Mouse (Mus musculus) regulatory T cell (primary cell): ENCODE measurements around the gene Slc6a9.

Experiments
- in situ Hi-C: fragments of 300-600 bp; cut with MboI, MseI; formaldehyde crosslinking; loops from one replicate; pipeline ENCODE4 v1.15.1; 2025; ENCODE audit warnings: high pct_unique_total_duplicates

Gene Slc6a9

DNA sequence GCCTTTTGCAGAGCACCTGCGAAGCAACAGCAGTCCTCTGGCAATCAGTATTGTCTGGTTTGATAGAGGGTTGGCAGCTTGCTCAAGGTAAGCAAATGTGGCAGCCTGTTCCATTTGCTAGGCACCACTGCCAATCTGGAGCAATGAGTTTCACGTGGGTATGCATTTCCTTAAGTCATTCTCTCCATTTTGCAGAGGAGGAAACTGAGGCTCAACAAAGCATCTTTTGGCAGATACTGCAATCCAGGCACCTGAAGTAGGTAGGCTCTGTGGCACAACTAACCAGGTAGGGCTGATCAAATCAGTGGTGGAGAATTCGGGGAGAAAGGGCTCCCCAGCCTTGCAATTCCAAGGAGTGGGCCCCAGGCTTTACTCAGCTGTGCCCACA is at the start of gene Slc6a9:
Gene Slc6a9, plus strand, starts transcription at position 50 of the 388 bp plus-strand sequence.
- in situ Hi-C loops: no loop called here

GRCm38 (mm10) chr4:117786963-117787362 is 47.3 kb upstream of the Slc6a9 start:
- in situ Hi-C loops: no loop called here

DNA sequence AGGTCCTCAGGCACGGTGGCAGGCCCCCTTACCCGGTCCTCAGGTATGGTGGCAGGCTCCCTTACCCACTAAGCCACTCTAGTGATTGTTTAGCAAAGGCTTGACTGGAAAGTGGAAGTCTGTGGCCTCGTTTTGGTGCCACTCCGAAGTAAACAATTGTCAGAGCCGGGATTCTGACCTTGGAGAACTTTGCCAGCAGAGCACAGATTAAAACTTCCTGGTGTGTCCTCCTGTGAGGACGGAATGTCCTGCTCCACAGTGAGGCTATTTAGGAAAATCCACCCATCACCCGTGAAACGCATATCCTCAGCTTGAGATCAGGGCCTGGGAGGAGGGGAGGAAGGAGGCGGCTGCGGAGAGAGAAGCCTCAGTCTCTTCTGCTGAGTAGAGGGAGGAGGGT is 46.0 kb upstream of the Slc6a9 start:
- in situ Hi-C loops: no loop called here

- in situ Hi-C loops: loop anchor here (10.0 kb wide), 1 partner anchor 1015 kb away; no protein-coding TSS in a partner anchor
Measured at GRCm38 (mm10) chr4:117799904-117800303, 34.4 kb upstream of the Slc6a9 start.

DNA sequence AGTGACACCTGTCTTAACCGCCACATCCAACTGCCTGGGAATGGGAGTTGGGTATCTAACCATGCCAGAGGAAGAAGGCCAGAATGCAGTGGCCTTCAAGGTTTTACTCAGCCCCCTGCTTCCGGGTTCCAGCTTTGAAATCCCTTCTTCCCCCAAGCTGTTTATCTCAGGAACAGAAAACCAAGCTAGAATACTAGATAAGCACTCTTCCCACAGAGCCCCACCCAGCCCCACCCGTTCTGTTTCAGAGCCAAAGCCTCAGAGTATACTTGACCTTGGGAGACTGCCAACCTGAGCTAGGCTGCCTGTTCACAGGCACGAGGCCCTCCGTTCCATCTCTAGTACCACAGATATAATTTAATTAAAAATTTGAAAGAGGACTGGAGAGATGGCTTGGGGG is 27.3 kb upstream of the Slc6a9 start:
- in situ Hi-C loops: no loop called here

- in situ Hi-C loops: no loop called here
Measured at GRCm38 (mm10) chr4:117810933-117811332, 23.4 kb upstream of the Slc6a9 start.

DNA sequence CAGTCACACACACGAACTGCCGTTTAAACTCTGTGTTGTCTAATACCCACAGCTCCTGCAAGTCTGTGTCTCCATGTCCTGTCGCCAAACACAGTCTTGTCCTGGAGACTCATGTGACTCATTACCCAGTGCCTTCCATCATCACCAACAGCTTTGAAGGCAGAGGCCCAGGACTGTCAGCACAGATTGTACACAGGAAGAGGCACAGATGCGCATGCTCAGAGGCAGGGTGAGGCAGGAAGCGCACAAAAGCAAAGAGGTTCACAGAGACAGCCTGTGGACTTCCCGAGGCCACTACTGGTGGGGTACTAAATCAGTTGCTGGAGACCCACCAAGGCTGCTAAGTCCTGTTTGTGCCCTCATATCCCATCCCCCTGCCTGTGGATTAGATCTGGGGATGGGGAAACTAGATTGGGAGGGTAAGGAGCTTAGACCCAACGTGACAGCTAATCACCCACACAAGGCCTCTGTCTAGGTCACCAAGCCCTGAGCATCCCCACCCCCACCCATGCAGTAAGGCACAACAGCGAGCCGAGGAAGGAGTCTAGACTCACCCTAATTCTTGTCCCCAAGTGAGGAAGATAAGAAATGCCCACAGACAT is 20.6 kb upstream of the Slc6a9 start:
- in situ Hi-C loops: no loop called here

GRCm38 (mm10) chr4:117814333-117814732 is 20.0 kb upstream of the Slc6a9 start:
- in situ Hi-C loops: no loop called here

DNA sequence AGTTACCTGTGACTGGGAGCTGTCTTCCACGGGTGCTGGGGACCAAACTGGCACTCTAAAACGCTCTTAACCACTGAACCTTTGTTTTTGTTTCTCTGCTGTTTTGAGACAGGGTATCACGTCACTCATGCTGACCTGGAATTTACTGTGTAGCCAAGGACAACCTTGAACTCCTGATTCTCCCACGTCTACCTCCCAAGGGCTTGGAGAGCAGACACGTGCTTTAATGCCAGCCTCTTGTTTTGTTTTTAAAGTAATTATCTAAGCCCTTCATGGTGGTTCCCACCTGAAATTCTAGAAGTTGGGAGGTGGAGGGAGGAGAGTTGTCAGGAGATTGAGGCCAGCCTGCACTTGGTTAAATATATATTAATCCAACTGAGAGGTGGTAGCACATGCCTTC is 17.5 kb upstream of the Slc6a9 start:
- in situ Hi-C loops: no loop called here

- in situ Hi-C loops: no loop called here
Measured at GRCm38 (mm10) chr4:117818032-117818431, 16.3 kb upstream of the Slc6a9 start.

- in situ Hi-C loops: no loop called here
Measured at GRCm38 (mm10) chr4:117828572-117829145, 5.6 kb upstream of the Slc6a9 start.

- in situ Hi-C loops: no loop called here
Measured at GRCm38 (mm10) chr4:117829260-117830123, 4.8 kb upstream of the Slc6a9 start.

- in situ Hi-C loops: no loop called here
Measured at GRCm38 (mm10) chr4:117830124-117830551, 4.2 kb upstream of the Slc6a9 start.

DNA sequence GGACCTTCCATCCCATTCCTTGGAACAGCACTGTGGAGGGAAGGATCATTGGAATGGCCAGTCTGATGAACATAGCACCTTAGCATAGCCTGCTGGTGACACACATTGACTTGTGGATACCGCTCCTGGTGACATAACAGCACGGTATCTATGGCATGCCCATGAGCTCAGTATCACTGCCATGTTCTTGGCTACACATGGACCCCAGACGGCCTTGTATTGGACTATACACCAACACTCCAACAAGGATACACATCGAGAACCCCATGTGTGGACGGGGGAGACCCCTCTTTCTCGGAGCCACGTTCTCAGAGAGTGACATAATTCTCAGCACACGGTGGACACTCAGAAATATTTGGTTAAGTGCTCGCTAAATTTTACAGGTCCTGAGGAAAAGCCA is 3.5 kb upstream of the Slc6a9 start:
- in situ Hi-C loops: no loop called here

DNA sequence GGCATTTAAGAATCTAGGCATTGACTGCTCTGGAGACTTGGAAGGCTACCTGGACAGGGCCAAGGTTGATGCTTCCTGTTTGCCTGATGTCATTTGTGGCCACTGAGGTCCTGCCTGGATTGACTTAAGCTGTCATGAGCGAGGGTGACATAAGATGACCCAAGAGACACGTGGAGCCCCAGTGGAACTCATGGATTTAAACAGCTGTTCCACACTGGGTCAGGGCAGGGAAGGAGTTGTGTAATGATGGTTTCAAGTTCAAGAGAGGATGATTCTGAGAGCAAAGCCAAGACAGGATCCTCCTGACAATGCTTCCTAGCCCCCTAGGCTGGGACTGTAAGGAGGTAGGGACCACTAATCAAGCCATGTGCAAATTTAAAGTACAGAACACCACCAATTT is 2.8 kb upstream of the Slc6a9 start:
- in situ Hi-C loops: no loop called here

DNA sequence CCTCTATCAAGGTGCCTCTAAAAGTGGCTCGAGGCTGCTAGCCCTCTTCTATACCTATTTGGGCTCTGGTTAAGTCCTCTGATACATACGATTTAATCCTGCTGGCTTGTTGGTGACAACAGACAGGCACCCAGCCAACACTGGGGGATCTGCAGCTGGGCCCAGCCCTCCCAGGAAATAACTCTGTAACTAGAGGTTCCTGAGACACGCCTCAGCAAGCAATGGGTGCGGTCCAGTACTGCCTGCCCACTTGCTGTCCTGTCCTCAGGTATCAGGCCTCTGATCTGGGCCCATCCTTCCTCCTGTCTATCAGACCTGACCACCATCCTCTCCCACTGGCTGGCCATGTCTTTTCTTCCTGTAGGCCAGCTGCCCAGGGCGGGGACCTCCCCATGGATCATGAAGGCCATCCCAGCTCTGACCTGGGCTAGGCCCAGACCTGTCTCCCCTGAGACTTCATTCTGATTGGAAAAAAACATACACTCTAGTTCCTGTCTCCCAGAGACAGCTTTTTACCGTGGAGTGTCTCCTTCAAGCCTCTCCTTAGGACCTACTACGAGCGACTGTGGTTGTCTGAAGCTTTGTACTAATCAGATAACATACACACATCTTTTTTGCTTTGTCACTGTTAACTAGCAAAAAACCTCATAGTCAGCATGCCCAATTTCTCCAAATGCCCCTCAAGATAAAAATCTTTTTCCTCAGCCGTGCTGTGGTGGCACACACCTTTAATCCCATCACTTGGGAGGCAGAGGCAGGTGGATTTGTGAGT is 2.2 kb upstream of the Slc6a9 start:
- in situ Hi-C loops: no loop called here

DNA sequence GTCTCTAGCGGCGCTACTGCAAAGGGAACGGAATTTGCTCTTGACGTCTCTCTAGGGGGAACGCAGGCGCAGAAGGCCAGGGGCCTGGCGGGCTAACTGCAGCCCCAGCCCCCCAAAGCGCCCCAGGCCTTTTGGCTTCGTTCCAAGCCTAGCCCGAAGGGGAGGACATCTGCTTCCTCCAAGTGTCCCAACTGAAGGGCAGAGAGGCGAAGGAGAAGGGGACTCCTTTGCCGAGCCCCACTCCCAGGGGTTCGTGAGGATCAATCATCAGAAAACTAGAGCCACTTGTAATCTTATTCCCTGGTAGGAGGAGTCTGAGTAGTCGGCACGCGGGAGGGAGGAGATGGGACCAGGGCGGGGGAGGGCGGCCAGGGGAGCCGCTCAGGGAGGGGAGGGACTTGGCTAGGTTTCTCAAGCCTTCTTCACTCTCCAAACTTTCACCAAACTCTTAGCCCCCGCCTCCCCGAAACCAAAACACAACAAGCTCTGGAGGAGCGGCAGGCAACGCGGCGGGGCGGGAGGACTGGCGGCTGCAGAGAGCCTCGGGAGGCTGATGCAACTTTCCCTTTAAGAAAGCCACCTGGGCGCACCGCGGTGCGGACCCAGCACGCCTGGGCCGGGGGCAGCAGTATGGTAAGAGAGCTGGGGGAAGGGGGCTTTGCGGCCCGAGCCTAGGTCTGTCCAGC is 682 bp downstream of the Slc6a9 start:
- in situ Hi-C loops: no loop called here

DNA sequence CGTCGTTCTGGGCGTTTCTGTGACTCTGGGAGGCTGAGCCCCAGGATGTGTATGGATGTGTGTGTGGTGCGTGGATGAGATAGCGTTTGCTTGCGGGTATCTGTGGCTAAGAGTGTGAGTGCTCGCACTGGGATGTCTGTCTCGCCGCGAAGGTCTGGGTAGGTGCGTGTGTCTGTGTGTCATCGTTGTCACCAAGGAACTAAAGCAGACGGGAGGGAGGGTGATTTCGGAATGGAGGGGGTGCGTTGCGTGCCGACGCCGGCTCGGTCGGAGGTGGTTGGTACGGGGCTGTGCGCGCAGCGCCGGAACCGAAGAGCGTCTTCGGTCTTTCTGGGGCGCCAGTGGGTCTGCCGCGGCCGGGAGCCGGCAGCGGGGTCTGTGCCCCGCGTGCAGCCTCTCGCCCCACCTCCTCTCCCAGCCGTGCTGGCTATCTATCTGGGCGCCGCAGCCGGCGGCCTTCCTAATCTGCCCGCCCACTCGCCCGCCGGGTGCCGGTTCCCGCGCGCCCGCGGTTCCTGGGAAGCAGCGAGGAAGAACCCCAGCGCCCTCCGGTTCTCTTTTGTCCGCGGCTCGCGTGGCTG is 1.3 kb downstream of the Slc6a9 start:
- in situ Hi-C loops: no loop called here

GRCm38 (mm10) chr4:117836204-117836767 is 2.0 kb downstream of the Slc6a9 start:
- in situ Hi-C loops: no loop called here

DNA sequence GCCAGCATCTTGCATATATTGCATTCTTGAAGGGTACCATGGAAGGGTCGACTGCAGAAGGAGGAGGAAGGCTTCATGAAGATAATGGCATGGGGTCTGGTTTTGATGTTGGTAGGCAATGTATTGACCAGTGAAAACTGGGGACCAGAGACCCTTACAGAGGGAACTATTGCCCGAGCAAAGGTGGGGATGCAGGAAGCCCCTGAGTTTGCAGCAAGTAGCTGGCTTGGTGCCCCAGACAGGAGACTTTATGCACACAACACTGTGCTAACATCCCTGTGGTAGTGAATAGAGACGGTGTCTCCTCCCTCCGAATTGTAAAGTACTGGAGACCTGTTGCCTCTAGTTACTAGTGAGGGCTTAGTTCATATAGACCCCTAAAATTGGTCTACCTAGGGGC is 3.0 kb downstream of the Slc6a9 start:
- in situ Hi-C loops: no loop called here

- in situ Hi-C loops: no loop called here
Measured at GRCm38 (mm10) chr4:117839366-117839765, 5.1 kb downstream of the Slc6a9 start.
